Mouse (Mus musculus) adrenal gland, adult 2 months (tissue): Measurements from ENCODE around the gene Cldn14. TPM values are rescaled to one million over a fixed set of nuclear protein-coding genes. Genes with fewer than 3 reads are reported as not detected.
"Not testable (repeated sequence)": the region's sequence is repeated elsewhere in the genome, so short reads cannot be mapped to it uniquely, and the experiment has no call there.

Experiments
- DNase-seq: peaks from one replicate; pipeline ENCODE4 v3.0.0; 2021
- long read RNA-seq: library from polyadenylated mRNA; stranded (forward); transcript quantifications from one replicate; pipeline ENCODE4 v2.0.0, GENCODE M21; 2021
- polyA plus RNA-seq: library from polyadenylated mRNA; depleted of rRNA; stranded (reverse); fragments of >200 nt; gene quantifications from 2 replicates; pipeline ENCODE4 v1.2.3, GENCODE M21; 2012; rRNA removed
- total RNA-seq, 2 experiments: library from RNA; stranded (reverse); gene quantifications; 2 replicates each; pipeline ENCODE4 v1.2.3; 2021

Cldn14 gene
- total RNA-seq (not detected), polyA plus RNA-seq (0.08 TPM in 1 of 2 replicates, not detected in the other)
- long read RNA-seq: 0 reads

DNA sequence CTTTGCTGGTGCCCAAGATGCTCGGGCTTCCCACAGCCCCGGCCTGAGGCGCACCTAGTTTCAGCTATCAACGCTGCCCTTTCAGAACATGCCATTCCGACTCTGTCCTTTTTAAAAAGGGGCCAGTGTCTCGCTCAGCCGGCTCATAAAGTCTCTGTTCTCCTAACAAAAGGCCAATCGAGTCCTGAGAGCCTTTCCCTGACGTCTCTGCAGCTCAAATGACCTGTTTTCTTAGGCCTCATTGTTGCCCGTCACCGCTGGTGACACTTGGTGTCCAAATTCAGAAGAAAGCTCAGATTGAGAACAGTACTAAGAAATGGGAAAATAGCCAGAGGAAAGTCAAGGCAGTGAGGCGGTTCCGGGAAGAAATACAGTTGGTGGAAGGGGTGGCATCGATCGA is at the start of gene Cldn14:
TSS of gene Cldn14 (minus strand) at position 101 of the 400 bp plus-strand sequence.
- no peak for DNase-seq

DNA sequence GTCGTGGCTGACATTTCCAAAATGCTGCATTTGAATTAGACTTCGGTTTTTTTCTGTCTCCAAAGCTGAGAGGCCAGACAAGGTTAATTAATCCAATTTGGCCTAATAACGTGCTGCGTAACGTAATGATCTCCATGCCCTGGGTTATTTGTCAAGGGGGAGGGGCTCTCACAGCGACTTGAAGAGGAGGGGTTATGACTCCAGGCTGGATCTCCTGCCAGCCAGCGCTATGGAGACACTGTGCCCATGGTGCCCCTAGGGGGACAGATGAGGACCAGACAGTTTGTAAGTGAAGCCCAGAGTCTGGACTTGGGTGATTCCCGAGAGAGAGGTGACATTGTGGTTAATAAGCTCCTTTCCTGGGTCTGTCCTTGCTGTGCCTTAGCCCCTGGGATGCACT is 46.9 kb upstream of the Cldn14 start:
- no peak for DNase-seq

DNA sequence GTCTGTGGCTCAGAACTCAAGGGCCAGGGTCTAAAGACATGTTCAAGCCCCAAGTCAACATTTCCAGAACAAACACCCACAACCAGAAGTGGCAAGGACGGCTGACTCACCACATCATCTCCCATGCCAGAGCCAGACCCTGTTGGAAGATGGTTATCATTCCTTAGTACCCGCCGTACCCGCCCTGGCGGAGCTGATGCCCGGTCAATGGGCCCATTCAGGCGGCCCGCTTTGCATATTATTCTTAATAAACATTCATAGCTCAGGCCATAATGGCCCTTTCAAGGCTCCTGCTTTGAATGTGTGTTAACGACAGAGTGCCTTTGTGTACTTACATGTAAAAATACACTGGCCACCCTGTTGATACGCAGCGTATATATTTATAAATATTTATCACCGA is 46.5 kb upstream of the Cldn14 start:
- DNase-seq: no peak

DNA sequence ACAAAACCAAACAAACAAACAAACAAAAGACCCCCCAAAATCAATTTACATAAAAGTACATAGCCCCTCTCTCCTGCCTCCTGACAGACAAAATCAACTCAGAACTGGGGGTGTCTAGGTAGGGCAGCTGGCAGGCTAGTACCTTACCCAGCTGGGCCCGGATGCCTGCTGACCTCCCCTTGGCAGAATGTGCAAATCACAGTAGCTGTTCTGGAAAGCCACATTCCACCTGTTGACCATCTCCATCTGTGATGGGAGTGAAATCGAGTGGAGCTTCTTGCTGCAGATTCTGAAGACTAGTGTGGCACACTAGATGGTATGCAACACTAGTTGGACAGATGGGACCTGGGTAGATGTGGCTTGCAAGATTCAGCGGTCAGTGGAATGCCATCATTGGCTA is 41.7 kb upstream of the Cldn14 start:
- DNase-seq: no peak

DNA sequence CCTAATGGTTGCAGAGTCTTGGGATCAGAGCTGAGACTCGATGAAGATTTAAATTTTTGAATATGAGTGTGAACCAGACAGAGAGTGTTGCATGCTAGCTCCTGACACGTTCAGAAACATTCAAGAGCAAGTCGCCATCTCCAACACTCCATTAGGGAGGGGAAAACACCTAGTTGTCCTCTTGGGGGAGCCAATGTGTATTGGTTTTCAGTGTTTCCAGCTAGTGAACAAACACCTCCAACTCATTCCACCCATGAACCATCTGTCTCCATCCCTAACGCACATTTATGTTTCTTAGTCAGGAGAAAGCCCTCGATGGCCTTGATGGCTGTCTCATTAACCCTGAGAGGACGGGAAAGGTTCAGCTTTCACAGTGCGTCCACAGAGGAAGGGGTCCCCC is 36.4 kb upstream of the Cldn14 start:
- no peak for DNase-seq

DNA sequence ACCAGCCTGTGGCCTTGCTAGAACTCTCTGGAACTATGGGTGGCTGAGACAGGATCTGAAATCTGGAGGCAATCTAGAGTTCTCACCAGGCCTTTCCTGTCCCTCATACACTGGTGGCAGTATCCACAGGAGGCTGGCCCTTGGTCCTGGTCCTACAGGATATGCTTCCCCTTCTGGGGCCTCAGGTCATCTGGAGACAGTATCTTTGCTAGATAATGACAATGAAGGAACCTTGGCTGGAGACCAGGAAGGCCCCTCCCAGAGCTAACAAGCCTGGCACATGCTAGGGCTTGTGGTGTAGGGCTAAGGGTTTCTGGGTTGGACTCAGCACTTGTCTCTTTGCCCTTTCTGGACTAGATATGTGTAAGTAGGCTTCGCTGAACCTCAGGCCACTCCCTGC is 35.2 kb upstream of the Cldn14 start:
- DNase-seq: no peak

DNA sequence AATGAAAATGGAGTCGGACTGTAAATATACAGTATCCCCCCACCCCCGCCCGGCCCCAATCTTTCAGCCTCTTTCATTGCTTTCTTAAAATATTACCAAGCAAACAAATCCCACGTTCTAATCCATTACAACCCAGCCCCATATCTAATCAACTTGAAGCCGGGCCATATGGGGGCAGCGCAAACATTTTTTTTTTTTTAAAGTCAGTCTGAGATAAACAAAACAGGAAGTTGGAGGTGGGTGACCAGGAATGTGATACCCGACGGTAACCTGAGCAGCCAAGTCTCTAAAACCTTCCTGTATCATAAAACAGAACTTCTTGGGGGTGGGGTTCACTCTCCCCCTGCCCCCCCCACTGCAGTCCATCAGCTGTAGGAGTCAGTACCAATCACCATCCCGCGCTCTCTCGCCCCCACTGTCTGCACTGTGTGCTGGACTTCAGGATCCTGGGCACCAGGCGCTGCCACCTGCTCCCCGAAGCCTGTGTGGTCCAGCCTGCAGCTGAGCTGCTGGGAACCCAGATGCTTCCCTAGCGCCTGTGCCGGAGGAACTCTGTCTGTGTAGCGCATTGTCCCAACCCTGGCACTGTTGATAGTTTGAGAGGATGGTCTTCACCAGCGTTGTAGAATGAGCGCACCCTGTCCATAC is 32.6 kb upstream of the Cldn14 start:
- no peak for DNase-seq

DNA sequence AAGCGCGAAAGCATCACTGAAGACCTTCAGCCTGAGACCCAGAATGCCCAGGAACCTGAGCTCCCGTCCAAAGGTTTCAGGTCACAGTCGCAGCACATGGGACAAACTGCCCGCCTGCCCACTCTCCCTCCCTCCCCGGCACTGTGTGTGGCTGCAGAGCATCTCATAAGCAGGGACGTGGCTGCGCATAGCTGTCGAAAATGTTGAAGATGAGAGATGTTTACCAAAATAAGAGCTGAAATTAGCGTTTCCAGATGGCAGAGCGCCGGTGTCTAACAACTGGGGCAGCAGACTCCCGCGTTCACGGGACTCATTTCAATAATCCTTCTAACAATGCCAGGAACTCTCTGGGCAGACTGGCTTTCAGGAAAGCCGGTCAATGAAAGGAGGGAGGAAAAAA is 31.8 kb upstream of the Cldn14 start:
- DNase-seq: no peak

DNA sequence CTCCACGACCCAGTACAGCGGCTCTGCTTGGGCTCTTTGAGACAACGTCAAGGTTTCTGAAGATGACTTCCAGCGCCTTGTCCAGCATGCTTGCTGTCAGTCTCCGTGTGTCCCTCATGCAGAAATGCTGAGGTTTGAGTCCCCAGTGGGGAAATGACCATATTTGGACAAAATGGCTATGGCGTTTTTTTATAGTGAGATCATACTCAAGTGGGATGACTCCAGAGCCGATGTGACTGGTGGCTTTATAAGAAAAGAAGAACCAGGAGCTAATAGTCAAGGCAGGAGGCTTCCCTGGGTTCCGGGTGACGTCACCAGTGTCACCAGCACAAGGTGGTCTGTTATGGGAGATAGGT is 30.3 kb upstream of the Cldn14 start:
- no peak for DNase-seq

DNA sequence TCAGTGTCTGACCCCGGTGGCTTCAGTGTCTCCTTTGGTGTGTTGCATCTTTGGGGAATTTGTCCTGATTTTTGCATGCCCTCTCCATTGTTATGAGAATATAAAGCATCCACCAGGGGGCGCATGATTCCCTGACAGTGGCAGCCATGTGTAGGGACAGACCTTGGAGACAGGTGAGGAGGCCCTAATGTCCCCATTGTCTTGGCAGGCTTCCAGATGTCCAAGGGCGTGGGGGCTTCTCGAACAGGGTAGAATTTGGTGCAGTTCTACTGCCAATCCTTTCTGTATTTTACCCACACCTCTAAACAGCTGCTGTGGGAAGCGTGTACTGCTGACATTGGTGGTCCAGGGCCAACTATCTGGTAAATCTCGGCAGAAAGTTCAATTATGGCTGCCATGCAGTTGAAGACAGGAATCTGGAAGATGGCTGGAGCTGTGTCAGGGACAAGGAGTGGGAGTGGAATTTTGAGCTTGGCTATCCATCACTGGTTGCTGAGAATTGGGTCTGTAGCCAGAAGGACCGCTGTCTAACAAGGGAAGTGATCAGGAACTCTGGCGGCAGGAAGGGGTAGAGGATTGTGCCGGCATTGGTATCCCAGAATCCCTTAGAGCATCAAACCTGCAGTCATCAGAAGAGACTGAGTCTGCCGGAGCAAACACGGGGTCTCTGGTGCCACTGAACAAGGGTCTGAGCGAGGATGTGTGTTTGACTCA is 29.8 kb upstream of the Cldn14 start:
- peak; percentile 54 for DNase-seq

DNA sequence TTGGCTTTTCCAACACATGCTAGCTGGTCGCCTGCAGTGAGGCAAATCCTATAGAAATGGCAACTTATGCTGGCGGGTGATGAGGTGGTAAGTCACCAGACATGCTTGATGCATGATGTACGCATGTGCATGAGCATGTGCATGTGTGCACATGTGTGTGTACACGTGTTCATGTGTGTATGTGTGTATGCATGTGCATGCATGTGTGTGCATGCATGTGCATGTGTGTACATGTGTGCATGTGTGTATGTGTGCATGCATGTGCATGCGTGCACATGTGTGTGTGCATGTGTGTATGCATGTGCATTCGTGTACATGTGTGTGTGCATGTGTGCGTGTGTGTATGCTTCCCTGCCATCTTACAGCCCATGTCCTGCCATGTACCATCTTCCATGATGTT is 28.6 kb upstream of the Cldn14 start:
- DNase-seq: no peak

DNA sequence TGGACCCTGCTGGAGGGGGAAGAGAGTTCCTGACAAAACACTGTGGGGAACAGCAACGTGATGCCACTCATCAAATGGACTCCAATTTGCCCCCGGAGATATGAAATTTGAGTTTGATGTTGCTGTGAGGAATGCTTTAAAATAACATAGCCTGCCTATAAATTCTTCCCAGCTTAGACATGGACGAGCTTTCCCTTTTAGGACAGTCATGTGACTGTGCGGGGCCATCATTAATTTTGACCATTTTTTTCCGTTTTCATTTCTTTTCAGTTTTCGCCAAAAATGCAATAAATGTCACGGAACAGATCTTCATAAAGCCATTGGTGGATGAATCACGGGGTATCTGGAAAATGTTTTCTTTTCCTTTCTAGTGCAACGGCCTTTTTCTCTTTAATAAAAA is 25.5 kb upstream of the Cldn14 start:
- no peak for DNase-seq

DNA sequence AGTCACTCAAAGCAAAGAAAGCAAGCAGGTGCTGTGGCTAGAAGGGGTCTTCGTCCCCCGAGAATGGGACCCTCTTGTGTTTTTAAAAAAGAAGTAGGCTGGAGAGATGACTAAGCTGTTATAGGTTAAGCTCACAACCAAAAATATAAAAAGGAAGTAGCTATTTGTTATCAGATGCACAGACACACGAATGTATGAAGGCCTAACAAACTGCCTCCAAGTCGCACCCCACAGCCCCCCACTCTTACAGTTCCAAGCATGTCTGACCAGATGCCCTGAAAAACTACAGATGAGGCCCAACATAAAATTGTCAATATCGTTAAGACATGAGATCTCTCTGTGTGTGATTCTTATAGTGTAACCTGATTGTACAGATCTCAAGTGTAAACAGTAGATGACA is 23.6 kb upstream of the Cldn14 start:
- no peak for DNase-seq

DNA sequence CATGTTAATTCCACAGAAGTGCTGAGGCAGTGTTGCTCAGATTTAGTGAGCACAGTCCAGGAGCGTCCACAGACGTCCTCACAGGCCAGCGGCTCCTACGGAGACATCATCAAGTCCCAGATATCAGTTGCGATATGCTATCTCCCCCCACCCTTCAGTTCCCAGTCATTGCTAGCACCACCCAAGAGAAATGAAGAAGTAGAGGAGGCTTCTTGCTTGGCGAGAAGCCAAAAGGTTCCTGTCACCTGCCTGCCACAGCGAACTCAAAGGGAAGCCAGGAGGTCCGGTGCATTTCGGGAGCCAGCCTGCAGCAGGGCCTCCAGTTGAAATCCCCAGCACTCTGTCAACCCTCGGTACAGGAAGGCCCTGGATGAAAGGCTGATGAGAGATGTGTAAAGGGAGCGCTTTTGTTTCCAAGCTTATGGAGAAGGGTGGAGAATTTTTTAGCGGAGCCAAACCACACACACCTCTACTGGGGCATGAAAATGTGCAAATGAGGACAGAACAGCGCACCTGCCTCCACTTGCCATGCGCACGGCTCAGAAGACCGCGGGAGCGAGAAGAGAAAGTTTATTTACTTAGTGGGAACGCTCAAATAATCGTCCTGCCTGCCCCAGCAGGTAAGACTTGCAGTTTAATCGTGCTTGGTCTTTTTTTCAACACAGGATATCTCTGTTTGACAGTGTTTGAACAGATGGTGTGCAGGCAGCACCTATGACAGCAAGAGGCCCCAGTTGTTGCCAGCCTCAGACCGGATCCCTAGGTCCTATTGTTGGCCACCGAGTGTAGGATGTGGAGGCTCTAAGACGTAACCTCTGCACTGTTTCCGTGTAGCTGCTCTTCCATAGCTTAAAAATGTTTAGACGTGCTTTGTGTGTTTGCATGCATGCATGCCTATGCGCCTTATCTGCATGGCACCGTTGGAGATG is 15.0 kb upstream of the Cldn14 start:
- DNase-seq: no peak

DNA sequence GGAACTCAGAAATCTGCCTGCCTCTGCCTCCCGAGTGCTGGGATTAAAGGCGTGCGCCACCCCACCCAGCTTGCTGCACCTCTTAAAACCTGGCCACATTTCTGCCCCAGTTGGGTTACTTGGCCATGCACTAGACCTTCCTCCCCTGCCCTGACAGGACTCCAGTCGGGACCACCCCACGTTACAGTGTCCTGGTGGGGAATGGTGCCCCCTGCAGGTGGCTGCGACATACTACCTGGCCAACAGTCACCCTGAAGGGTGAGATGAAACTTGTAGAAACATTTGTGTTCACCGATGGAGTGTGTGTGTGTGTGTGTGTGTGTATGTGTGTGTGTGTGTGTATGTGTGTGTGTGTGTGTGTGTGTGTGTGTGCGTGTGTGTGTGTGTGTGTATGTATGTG is 11.1 kb upstream of the Cldn14 start:
- DNase-seq: not testable (repeated sequence)

DNA sequence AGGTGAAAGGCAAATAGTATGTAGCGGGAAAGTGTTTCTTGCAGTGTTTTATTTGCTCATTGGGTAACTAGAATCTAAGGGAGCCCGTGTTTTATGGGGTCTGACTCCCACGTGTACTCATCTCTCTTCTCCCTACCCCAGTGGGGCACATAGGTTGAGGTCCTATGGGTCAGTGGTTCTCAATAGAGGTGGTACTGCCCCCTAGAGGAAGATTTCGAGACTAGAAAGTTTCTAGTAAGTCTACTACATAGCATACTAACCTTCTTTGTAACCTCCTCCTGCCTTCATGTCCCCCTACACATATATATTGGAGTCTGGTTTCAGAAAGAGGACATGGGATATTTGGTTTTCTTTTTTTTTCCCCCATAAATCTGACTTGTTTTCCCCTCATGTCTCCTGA is 9.3 kb upstream of the Cldn14 start:
- DNase-seq: no peak

DNA sequence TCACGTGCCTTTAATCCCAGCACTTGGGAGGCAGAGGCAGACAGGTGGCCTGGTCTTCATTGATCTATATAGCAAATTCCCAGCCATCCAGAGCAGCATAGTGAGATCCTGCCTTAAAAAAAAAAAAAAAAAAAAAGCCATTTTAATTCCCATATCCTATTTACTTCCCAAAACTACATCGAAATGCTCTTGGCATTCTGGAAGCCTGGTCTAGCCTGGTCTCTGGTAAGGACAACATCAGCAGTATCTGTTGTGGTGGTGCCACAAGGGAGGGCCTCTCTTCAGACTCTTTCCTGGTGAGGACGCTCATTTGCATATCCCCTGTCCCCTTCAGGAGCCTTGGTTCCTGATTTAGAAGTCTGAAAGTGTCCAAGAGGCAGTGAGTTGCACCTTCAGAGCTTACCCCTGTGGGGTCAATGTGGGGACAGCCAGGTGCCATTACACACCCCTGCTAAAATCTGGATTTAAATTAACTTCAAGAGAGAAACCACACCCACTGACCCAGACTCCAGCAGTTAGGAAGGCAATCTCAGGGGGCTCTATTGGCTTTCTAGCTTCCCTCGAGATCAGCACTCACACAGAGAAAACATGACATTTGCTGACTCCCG is 6.0 kb upstream of the Cldn14 start:
- no peak for DNase-seq

DNA sequence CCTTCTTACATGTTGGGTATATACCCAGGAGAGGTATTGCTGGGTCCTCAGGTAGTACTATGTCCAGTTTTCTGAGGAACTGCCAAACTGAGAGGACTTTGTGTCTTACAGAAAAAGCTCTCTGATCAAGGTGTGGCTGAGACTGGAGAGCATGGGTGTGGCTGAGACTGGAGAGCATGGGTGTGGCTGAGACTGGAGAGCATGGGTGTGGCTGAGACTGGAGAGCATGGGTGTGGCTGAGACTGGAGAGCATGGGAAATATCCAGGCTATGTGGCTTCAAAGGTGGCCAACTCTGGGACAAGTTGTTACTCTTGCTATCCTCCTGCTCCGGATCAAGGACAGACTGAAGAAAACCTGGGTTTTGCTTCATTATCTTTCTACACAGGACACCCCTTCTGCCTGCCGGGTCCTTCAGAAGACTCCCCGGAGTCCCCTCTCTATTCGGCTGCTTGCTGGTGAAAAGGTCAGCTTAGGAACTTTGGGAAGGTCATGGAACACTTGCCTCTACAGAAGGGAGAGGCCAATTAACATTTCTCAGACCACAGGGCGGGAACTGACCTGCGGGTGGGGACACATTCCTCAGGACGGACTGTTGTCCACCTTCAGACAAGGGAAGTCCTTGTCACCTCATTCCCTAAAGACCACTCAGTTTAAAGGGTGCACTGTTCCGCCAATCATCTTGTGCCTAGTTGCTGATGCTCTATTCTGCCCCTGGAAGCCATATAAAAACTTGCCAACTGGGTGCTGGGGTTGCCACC is 4.9 kb upstream of the Cldn14 start:
- DNase-seq: not testable (repeated sequence)

DNA sequence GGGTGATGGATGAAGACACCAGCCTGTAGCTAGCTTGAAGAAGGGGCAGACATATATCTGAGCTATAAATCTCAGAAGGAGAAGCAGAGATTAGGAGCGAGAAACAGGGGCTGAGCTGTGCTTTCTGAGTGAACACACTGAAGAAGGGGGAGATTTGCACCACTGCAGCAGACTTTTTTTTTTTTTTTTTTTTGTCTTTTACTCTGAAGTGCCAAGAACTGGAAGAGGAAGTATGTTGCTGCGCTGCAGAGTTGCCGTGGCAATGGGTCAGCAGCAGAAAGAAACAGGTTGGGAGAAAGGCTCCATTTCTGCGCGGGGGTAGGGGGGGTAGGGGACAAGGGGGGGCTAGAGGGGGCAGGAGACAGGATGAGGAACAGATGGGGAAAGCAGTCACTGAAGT is 2.6 kb upstream of the Cldn14 start:
- no peak for DNase-seq

DNA sequence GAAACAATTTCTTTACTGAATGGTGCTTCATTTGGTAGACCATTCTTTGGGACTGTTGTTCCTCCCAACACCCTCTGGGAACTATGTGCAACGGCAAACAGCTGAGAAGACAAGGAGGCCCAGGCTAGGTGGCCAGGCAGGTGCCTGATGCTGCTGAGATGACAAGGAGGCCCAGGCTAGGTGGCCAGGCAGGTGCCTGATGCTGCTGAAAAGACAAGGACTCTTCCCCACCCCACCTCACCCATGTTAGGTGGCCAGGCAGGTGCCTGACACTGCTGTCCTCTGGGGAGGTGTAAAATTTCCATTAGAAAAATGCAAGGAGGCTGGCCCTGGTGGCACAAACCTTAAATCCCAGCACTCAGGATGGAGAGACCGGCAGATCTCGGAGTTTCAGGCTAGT is 2.0 kb upstream of the Cldn14 start:
- no peak for DNase-seq

DNA sequence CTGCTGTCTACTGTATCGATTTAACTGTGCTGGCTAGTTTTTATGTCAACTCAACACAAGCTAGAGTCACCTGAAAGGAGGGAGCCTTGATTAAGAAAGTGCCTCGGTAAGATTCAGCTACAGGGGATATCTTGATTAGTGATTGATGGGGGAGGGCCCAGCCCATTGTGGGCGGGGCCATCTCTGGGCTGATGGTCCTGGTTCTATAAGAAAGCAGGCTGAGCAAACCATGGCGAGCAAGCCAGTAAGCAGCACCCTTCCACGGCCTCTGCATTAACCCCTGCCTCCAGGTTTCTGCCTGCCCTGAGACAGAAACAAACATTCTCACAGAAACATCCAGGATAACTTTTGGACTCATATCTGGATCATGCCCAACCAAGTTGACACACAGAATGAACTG is 1.5 kb upstream of the Cldn14 start:
- no peak for DNase-seq

DNA sequence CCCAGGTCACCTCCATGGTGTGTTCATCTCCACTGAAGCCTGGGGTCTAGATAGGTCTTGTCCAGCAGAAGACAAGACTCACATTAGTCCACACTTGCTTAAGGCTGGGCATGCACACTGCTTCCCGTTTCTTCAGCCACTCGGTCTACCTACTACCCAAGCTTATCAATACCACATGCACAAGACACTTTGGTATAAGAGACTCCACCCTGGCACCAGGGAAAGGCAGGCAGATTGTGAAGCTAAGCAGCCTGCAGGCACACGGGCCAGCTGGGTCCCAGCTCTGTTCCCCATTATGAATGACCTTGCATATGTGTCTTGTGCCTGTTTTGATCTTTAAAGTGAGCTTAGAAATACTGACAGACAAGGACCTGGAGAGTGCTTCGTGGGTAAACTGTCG is 719 bp upstream of the Cldn14 start:
- DNase-seq: no peak
